Mouse (Mus musculus): Measurements from ENCODE around the gene Jak1. TPM values are rescaled to one million over a fixed set of nuclear protein-coding genes. Genes with fewer than 3 reads are reported as not detected.

Jak1 gene
- polyA plus RNA-seq, 1 experiment from 2014 or later = 44.9 TPM

DNA sequence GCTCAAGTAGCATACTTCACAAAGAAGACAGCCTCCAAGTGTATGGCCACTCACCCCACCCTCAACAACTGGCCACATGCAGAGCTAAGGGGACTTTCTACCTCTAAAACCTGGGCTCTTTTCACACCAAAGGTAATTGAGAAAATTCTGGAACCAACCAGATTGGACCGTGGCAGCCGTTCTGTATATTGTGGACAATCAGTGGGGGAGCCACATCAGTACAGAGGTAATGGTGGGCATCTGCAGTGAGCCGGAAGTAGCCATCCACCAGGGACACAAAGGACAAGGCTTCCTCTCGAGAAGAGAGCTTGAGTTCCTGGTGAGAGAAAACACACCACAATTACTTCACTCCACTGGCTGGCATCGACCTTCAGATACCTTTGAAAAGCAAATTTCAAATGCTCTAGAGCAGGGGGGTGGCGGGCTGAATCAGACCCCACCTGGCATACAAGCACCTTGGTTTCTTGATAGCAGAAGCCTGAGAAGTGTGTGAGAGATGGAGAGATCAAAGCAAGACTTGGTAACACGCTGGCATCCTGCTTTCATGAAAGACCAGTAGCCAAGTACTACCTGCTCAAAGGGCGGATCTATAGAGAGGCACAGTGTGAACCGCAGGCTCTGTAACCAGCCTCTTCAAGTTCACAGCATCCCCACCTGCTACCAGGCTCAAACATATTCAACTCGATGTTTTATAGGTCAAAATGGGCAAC lies 90.0 kb downstream of the Jak1 start:
- no peak for ATAC-seq (ENCODE audit: low FRiP score)
- WGBS = 82% methylated on average over 10 of the region's 10 CpGs
- no peak overlapping the region for H3K9ac ChIP-seq

DNA sequence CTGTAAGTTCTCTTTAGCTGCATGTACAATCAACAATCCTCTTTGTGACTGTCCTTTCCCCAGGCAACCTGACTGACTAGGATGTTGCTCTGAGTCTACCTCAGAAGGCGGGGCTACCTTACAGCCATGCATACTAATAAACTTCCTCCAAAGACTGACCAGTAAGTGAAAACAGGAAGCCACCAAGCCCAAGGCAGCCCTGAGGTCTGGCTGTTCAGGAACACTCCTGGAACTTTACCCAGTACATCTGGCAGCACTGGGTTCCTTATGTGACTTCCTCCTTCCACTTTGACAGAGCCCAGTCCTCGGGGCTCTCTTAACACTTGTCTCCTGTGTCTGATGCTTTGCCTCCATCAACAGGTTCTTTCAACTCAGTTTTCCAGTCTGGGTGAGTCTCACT lies 92.3 kb downstream of the Jak1 start:
- H3K9ac ChIP-seq = no peak overlapping the region

More for the DNA sequence above, 90.0 kb downstream of the Jak1 start:
- Histone ChIP-seq H3K27me3 (no peaks in the 10 kb centered on the region), H3K4me3 (replicated peaks) (no peak overlapping the region), H3K4me1 (no peaks in the 10 kb centered on the region), H3K27ac (no peak overlapping the region), H3K9me3 (no peaks in the 10 kb centered on the region), H3K36me3 (replicated peaks) (peaks cover 6% of the 10 kb centered on the region; the same call in 1 of the 2 replicates), H3K4me2 (no peak overlapping the region)

DNA sequence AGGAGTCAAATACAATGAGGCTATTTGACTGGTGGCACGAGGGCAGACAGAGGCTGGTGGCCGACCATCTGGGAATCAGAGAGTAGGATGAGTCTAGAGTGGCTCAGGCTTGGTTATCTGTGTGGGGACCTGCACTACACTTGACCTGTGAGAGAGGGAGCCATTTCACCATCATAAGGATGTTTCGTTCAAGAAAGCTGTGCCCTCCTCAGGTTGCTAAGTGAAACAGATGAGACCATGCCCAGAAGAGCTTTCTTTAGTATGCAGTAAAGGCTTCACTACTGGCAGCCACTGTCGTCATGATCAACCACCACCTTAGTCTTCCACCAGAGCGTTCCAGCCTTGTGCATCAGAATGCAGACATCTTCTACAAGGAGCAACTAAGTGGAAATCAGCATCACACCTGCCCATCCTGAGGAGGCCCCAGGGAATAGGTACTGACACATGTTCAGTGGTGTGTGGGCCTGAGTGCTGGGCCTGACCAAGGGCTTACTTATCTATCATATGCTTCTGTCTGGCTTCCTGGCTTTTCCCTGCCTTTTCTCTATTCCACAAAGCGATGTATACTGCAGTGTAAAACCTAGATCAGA lies 96.8 kb downstream of the Jak1 start:
- peaks cover 10% of the 10 kb centered on the region; the same call in 1 of the 2 replicates for H3K36me3 ChIP-seq (replicated peaks)
- no peak for ATAC-seq (ENCODE audit: low FRiP score)
- WGBS = 60% methylated on average over 6 of the region's 6 CpGs
- H3K9me3 ChIP-seq = no peaks in the 10 kb centered on the region
- H3K27ac ChIP-seq = no peak overlapping the region
- H3K9ac ChIP-seq = no peak overlapping the region
- H3K4me1 ChIP-seq = no peaks in the 10 kb centered on the region
- H3K4me3 ChIP-seq (replicated peaks) = no peak overlapping the region
- no peak overlapping the region for H3K4me2 ChIP-seq
- no peaks in the 10 kb centered on the region for H3K27me3 ChIP-seq

More for the DNA sequence above, 92.3 kb downstream of the Jak1 start:
- Histone ChIP-seq H3K9me3 (no peaks in the 10 kb centered on the region), H3K27me3 (no peaks in the 10 kb centered on the region), H3K4me2 (no peak overlapping the region), H3K4me1 (no peaks in the 10 kb centered on the region), H3K4me3 (replicated peaks) (no peak overlapping the region), H3K36me3 (replicated peaks) (peaks cover 9% of the 10 kb centered on the region), H3K27ac (no peak overlapping the region)
- 96% methylated on average over 2 of the region's 2 CpGs for WGBS
- no peak for ATAC-seq (ENCODE audit: low FRiP score)

DNA sequence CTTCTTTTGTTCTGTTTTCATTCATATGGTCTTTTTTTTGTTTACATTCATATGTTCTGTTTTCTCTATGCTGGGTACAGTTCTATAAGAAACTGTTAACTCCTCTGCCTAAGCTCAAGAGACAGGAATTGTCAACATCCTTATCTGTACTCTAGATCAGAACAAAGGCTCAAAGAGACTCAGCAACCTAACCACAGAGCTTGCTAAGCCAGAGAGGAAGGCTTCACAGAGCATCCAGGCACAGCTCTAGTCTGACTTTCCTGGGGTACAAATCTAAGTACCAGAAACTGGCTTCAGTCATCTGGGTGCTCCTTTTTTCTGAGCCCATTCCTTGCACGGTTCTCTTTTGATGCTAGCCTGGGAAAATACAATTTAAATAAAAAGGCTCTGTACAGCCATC lies 97.3 kb downstream of the Jak1 start:
- no peaks in the 10 kb centered on the region for H3K27me3 ChIP-seq
- H3K4me1 ChIP-seq = no peaks in the 10 kb centered on the region
- H3K9me3 ChIP-seq = no peaks in the 10 kb centered on the region
- peaks cover 15% of the 10 kb centered on the region; the same call in 1 of the 2 replicates for H3K36me3 ChIP-seq (replicated peaks)
- ATAC-seq (ENCODE audit: low FRiP score) = no peak
- no peak overlapping the region for H3K4me2 ChIP-seq
- H3K9ac ChIP-seq = no peak overlapping the region
- no peak overlapping the region for H3K27ac ChIP-seq
- WGBS = 79% methylated on average over 1 of the region's 1 CpGs
- no peak overlapping the region for H3K4me3 ChIP-seq (replicated peaks)

DNA sequence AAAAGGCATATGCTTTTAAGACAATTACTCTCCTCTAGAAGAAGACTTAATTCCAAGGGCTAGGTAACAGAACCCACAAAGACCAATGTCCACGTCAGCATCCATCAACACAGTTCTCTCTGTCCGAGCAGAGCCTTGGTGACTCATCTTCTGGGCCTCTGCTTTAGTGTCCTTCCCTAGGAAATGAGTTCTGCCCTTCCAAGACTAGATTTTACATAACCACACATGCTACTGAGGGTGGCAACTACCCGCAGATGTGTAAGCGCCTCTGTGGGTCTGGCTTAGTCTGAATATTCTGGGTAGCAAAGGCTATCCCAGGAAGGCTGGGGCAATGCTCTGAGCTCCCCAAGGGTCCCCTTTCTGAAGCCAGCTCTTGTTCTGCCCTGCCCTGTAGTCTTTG lies 99.3 kb downstream of the Jak1 start:
- Histone ChIP-seq H3K4me1 (no peaks in the 10 kb centered on the region), H3K27me3 (no peaks in the 10 kb centered on the region), H3K36me3 (replicated peaks) (peaks cover 15% of the 10 kb centered on the region; the same call in 1 of the 2 replicates), H3K27ac (no peak overlapping the region), H3K9ac (no peak overlapping the region), H3K4me3 (replicated peaks) (no peak overlapping the region), H3K9me3 (no peaks in the 10 kb centered on the region), H3K4me2 (no peak overlapping the region)
- WGBS = 84% methylated on average over 4 of the region's 4 CpGs
- no peak for ATAC-seq (ENCODE audit: low FRiP score)

DNA sequence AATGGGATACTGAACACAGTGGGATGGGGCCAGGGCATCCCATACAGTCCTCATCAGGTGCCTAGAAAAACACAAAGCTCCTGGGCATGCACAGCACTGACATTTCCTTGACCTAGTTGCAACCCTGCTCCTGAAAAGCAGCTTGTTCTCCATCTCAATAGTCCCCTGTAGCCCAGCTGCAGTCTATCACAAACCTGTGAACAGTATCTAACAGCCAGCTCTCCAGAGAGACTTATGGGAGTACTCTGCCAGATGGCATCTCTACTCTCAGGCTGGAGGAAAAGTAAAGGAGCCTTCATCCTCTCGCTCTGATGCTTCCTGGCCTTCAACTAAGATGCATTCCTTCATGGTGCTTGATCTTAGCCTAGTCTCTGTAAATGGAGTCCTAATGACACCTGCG lies 100.4 kb downstream of the Jak1 start:
- 92% methylated on average over 2 of the region's 2 CpGs for WGBS
- H3K4me3 ChIP-seq (replicated peaks) = no peak overlapping the region
- H3K9me3 ChIP-seq = no peaks in the 10 kb centered on the region
- ATAC-seq (ENCODE audit: low FRiP score) = no peak
- peaks cover 15% of the 10 kb centered on the region; the same call in 1 of the 2 replicates for H3K36me3 ChIP-seq (replicated peaks)
- H3K4me2 ChIP-seq = no peak overlapping the region
- no peak overlapping the region for H3K27ac ChIP-seq
- H3K27me3 ChIP-seq = no peaks in the 10 kb centered on the region
- H3K9ac ChIP-seq = no peak overlapping the region
- H3K4me1 ChIP-seq = no peaks in the 10 kb centered on the region

DNA sequence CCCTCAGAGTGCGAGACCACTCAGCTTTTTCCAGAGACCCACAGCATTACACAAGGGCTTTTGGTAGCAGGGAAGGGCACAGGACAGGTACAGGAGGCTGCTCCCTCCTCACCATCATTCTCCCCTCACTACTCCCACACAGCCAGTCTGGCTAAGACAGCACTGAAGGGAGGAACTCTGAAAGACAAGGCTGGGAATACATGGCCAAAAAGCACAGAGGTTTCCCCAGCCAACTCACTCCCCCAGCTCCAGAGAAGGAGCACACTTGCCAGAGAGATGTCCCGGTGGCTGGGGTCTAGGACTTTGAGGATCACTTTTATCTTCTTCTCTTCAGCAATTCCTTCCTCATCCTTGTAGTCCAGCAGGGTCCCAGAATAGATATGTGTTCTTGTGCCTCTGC lies 100.9 kb downstream of the Jak1 start:
- H3K9me3 ChIP-seq = no peaks in the 10 kb centered on the region
- no peak overlapping the region for H3K4me2 ChIP-seq
- H3K27ac ChIP-seq = no peak overlapping the region
- H3K4me3 ChIP-seq (replicated peaks) = no peak overlapping the region
- no peaks in the 10 kb centered on the region for H3K4me1 ChIP-seq
- no peak overlapping the region for H3K9ac ChIP-seq
- H3K27me3 ChIP-seq = no peaks in the 10 kb centered on the region
- peaks cover 13% of the 10 kb centered on the region; the same call in 1 of the 2 replicates for H3K36me3 ChIP-seq (replicated peaks)
- no peak for ATAC-seq (ENCODE audit: low FRiP score)
- 91% methylated on average over 2 of the region's 2 CpGs for WGBS

DNA sequence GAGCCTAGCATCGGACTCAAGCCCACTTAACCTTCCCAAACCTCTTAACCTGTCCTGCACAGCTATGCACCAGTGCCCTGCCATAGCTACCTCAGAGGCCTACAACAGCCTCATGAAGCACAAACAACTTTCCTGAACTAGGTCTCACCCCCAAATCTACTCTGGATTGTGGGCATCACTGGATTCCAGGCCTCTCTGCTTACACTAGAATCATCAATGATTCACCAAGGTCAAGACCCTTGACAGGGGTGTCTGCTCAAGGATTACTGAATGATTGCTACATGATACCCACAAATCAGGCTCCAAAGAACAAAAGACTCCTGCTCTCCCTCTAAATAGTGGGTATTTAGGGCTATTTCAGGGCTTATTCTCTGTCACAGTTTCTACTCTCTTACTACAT lies 104.3 kb downstream of the Jak1 start:
- H3K4me1 ChIP-seq = no peaks in the 10 kb centered on the region
- ATAC-seq (ENCODE audit: low FRiP score) = no peak
- H3K27ac ChIP-seq = no peak overlapping the region
- H3K9ac ChIP-seq = no peak overlapping the region
- H3K27me3 ChIP-seq = no peaks in the 10 kb centered on the region
- peaks cover 32% of the 10 kb centered on the region for H3K36me3 ChIP-seq (replicated peaks)
- H3K9me3 ChIP-seq = no peaks in the 10 kb centered on the region
- H3K4me3 ChIP-seq (replicated peaks) = no peak overlapping the region
- no peak overlapping the region for H3K4me2 ChIP-seq
- WGBS = 79% methylated on average over 1 of the region's 1 CpGs

DNA sequence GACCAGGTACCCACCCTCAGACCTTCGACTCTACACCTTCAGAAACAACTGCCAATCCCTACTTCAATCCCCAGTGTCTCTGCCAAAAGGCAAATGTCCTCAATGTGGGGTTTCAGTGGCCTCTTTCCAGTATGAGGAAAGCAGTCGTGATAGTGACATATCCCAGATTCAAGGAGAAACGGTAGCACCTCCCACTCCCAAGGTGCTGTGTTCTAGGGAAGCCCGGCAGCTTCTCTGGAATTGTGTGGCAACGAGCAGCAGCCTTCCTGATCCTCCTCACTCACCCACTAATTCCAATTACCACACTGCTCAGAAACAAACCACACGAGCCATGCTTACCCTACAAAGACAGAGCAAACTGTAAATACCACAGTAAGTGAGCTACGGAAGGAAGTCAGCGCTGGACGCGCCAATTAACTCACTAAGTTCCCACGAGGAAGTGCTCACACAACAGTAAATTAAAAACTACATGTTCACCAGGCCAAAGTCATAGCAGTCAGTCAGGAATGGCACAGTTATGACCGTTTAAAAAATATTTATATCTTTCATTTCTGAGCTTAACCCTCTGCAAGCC lies 105.8 kb downstream of the Jak1 start:
- WGBS = 87% methylated on average over 12 of the region's 12 CpGs
- Histone ChIP-seq H3K9me3 (no peaks in the 10 kb centered on the region), H3K27me3 (no peaks in the 10 kb centered on the region), H3K4me2 (no peak overlapping the region), H3K4me3 (replicated peaks) (no peak overlapping the region), H3K27ac (no peak overlapping the region), H3K4me1 (no peaks in the 10 kb centered on the region), H3K9ac (no peak overlapping the region), H3K36me3 (replicated peaks) (peaks cover 37% of the 10 kb centered on the region)
- no peak for ATAC-seq (ENCODE audit: low FRiP score)

DNA sequence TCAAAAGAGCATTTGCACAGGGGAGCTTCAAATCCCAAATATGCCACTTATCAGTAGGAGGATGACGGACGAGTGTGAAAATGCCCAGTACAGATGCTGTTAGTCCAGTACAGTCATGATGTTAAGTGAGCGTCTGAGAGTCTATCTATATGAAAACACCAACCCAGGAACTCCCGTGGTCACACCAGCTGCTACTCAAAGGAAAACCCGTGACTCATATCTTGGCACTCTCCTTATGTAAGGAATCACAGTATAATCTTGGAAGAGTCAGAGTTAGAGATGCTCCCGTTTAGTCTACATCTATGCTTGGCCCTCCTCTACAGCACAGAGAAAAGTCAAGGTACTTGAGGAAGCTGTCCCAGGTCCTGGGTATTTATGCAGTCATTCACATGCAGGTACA lies 106.8 kb downstream of the Jak1 start:
- H3K4me3 ChIP-seq (replicated peaks) = no peak overlapping the region
- no peaks in the 10 kb centered on the region for H3K4me1 ChIP-seq
- WGBS = 87% methylated on average over 6 of the region's 6 CpGs
- H3K9me3 ChIP-seq = no peaks in the 10 kb centered on the region
- no peak for ATAC-seq (ENCODE audit: low FRiP score)
- no peak overlapping the region for H3K9ac ChIP-seq
- no peak overlapping the region for H3K27ac ChIP-seq
- no peaks in the 10 kb centered on the region for H3K27me3 ChIP-seq
- no peak overlapping the region for H3K4me2 ChIP-seq
- H3K36me3 ChIP-seq (replicated peaks) = peaks cover 37% of the 10 kb centered on the region

DNA sequence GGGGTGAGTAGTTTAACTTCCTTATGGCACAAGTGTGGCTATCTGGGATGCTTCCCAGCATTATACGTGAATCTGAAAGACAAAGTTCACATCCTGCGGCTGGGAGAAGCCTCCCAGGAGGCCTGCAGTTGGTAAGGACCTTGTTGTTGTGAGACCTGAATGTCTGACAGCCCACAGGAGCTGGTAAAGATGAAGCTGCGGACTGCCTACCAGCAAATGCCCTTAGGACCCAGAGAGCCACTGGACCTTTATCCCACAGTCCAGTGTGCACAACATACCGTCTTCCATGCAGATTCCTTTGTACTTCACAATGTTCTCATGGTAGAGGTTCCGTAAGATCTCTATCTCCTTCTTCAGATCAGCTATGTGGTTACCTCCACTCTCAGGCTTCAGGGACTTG lies 107.6 kb downstream of the Jak1 start:
- H3K36me3 ChIP-seq (replicated peaks) = peaks cover 32% of the 10 kb centered on the region
- H3K27me3 ChIP-seq = no peaks in the 10 kb centered on the region
- H3K27ac ChIP-seq = no peak overlapping the region
- no peaks in the 10 kb centered on the region for H3K4me1 ChIP-seq
- ATAC-seq (ENCODE audit: low FRiP score) = no peak
- 92% methylated on average over 5 of the region's 5 CpGs for WGBS
- no peak overlapping the region for H3K4me3 ChIP-seq (replicated peaks)
- no peaks in the 10 kb centered on the region for H3K9me3 ChIP-seq
- no peak overlapping the region for H3K9ac ChIP-seq
- H3K4me2 ChIP-seq = no peak overlapping the region

DNA sequence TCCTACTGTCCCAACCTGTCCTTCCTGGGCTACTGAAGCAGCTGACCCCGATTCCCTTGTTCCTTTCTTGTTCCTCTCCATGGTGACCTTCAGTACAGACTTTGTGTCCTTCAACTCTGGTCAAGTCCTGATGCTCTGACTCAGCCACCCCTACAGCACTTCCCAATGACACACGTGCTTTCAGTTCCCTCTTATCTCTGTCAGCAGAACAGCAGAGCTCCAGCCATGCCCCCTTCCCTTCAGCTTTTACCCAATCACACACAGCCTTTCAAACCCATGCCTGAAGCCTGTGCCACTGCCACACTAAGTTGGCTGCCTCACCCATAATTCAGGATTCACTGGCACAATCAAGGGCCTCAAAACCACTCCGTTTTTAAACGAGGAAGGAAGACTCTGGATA lies 109.5 kb downstream of the Jak1 start:
- no peak overlapping the region for H3K27ac ChIP-seq
- no peak overlapping the region for H3K4me2 ChIP-seq
- H3K4me1 ChIP-seq = no peaks in the 10 kb centered on the region
- H3K4me3 ChIP-seq (replicated peaks) = no peak overlapping the region
- peaks cover 32% of the 10 kb centered on the region for H3K36me3 ChIP-seq (replicated peaks)
- no peak for ATAC-seq (ENCODE audit: low FRiP score)
- no peaks in the 10 kb centered on the region for H3K9me3 ChIP-seq
- WGBS = 84% methylated on average over 4 of the region's 4 CpGs
- no peak overlapping the region for H3K9ac ChIP-seq
- no peaks in the 10 kb centered on the region for H3K27me3 ChIP-seq

Measured in forebrain, embryonic 12.5 days (tissue).